Mouse (Mus musculus) intestine, embryonic 16.5 days (tissue): ENCODE measurements around the gene Optc. TPM values are rescaled to one million over a fixed set of nuclear protein-coding genes. Genes with fewer than 3 reads are reported as not detected.

Source experiments
- ATAC-seq: fragments of 200-750 bp; cut with Nextera tagmentation; 2 replicates; pipeline ENCODE4 v1.8.0; 2017; ENCODE audit warnings: moderate TSS enrichment, moderate library complexity
- H3K27ac ChIP-seq: fragments of 300-500 bp; sonication (generic); 2 replicates; pipeline ENCODE4 v1.5.1; 2014; ENCODE audit warnings: mild to moderate bottlenecking, low read length
- H3K27me3 ChIP-seq: fragments of 300-500 bp; sonication (generic); replicated peaks from 2 replicates; pipeline ENCODE4 v1.6.1; 2014; ENCODE audit warnings: low read length, control low read depth, mixed read lengths; ENCODE audit not compliant: control insufficient read depth, insufficient read depth
- H3K36me3 ChIP-seq: fragments of 300-500 bp; sonication (generic); 2 replicates; pipeline ENCODE4 v1.6.1; 2014; ENCODE audit warnings: low read length, control low read depth; ENCODE audit not compliant: control insufficient read depth, insufficient read depth
- H3K4me1 ChIP-seq: fragments of 300-500 bp; sonication (generic); 2 replicates; pipeline ENCODE4 v1.6.1; 2014; ENCODE audit warnings: low read length, control low read depth, mixed read lengths; ENCODE audit not compliant: control insufficient read depth, insufficient read depth
- H3K4me2 ChIP-seq: fragments of 300-500 bp; sonication (generic); 2 replicates; pipeline ENCODE4 v1.6.1; 2014; ENCODE audit warnings: low read depth, low read length, control low read depth
- H3K4me3 ChIP-seq: fragments of 300-500 bp; sonication (generic); 2 replicates; pipeline ENCODE4 v1.5.1; 2014; ENCODE audit warnings: mild to moderate bottlenecking, low read length
- H3K9ac ChIP-seq: fragments of 300-500 bp; sonication (generic); 2 replicates; pipeline ENCODE4 v1.6.1; 2014; ENCODE audit warnings: low read depth, low read length
- H3K9me3 ChIP-seq: fragments of 300-500 bp; sonication (generic); 2 replicates; pipeline ENCODE4 v1.6.1; 2016; ENCODE audit warnings: low read length, control low read depth; ENCODE audit not compliant: control insufficient read depth
- WGBS: fragments of 180-500 bp; shearing (Covaris S2); extraction: QIAGEN DNeasy Blood & Tissue Kit; methylation state at CpG from one replicate; pipeline ENCODE4 v1.1.7; 2014; 5-methylcytosine and 5-hydroxymethylcytosine counted together
- polyA plus RNA-seq: library from polyadenylated mRNA; unstranded; fragments of >200 nt; fragmentation: Nextera tagmentation; extraction: Ambion mirVana; gene quantifications from 2 replicates; pipeline ENCODE4 v1.2.1, GENCODE M21; 2015

The Optc gene
- polyA plus RNA-seq, 1 experiment from 2014 or later: 1.1 TPM

- no peak overlapping the region for H3K4me3 ChIP-seq
- WGBS: 71% methylated on average over 7 of the region's 7 CpGs
- H3K9ac ChIP-seq: no peak overlapping the region
- no peak overlapping the region for H3K27ac ChIP-seq
- peaks cover 7% of the 10 kb centered on the region for H3K4me1 ChIP-seq
- no peaks in the 10 kb centered on the region for H3K9me3 ChIP-seq
- ATAC-seq: peak; percentile 68; the same call in 1 of the 2 replicates
- H3K4me2 ChIP-seq: no peak overlapping the region
- H3K27me3 ChIP-seq: no peaks in the 10 kb centered on the region
- H3K36me3 ChIP-seq: no peaks in the 10 kb centered on the region
Measured at GRCm38 (mm10) chr1:133876936-133877335, 30.9 kb downstream of the Optc start.

DNA sequence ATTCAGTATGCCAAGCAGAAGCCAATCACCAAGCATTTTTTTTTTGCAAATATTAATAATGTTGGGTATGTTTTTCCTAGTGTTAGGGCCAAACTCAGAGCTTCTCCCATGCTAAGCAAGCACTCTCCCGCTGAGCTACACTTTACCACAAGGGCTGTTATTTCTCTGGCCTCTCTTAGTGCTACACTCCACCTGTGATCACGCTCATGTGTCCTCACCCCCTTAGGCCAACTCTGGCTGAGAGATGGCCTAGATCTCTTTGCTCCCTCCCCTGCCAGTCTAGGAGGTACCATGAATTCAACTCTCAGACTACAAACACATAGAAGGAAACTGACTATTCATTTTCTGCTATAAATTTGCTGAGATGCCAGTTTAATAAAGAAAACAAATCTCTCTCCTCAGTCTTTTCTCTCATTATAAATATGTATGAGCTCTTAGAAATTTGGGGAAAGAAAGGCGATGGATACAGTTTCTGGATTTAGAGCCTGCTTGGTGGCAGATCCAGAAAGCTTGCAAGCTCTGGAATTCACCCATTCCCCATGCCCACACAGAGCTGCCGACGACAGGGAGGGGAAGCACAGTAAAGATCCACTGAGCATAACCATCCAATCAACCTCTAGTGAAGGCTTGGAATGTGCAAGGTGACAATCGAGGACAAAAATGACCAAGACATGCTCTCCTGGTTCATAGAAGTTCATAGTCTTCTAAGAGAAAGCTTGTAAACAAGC lies 34.5 kb downstream of the Optc start:
- Histone ChIP-seq H3K27me3 (no peaks in the 10 kb centered on the region), H3K27ac (no peak overlapping the region), H3K9me3 (no peaks in the 10 kb centered on the region), H3K4me2 (no peak overlapping the region), H3K36me3 (no peaks in the 10 kb centered on the region), H3K4me3 (no peak overlapping the region), H3K4me1 (peaks cover 4% of the 10 kb centered on the region; the same call in 1 of the 2 replicates), H3K9ac (no peak overlapping the region)
- whole genome bisulfite sequencing: 82% methylated on average over 6 of the region's 6 CpGs
- ATAC-seq: no peak

- no peak overlapping the region for H3K27ac ChIP-seq
- no peak for ATAC-seq
- no peaks in the 10 kb centered on the region for H3K4me1 ChIP-seq
- H3K9me3 ChIP-seq: no peaks in the 10 kb centered on the region
- no peaks in the 10 kb centered on the region for H3K27me3 ChIP-seq
- H3K9ac ChIP-seq: no peak overlapping the region
- H3K4me3 ChIP-seq: no peak overlapping the region
- no peaks in the 10 kb centered on the region for H3K36me3 ChIP-seq
- H3K4me2 ChIP-seq: no peak overlapping the region
- 74% methylated on average over 10 of the region's 10 CpGs for WGBS
Measured at GRCm38 (mm10) chr1:133871241-133871640, 36.6 kb downstream of the Optc start.

GRCm38 (mm10) chr1:133869221-133869620 lies 38.6 kb downstream of the Optc start:
- Histone ChIP-seq H3K36me3 (no peaks in the 10 kb centered on the region), H3K9ac (no peak overlapping the region), H3K9me3 (no peaks in the 10 kb centered on the region), H3K27me3 (no peaks in the 10 kb centered on the region), H3K4me2 (no peak overlapping the region), H3K27ac (no peak overlapping the region), H3K4me1 (peaks cover under 1% of the 10 kb centered on the region; the same call in 1 of the 2 replicates), H3K4me3 (no peak overlapping the region)
- WGBS: 60% methylated on average over 2 of the region's 2 CpGs
- ATAC-seq: no peak

GRCm38 (mm10) chr1:133863257-133863997 lies 44.4 kb downstream of the Optc start:
- 17% methylated on average over 10 of the region's 10 CpGs for WGBS
- Histone ChIP-seq H3K36me3 (no peaks in the 10 kb centered on the region), H3K4me2 (no peak overlapping the region), H3K9me3 (no peaks in the 10 kb centered on the region), H3K4me1 (peaks cover 11% of the 10 kb centered on the region), H3K27me3 (no peaks in the 10 kb centered on the region), H3K4me3 (no peak overlapping the region), H3K27ac (peak overlapping the region; percentile 64), H3K9ac (no peak overlapping the region)
- peak; percentile 58 for ATAC-seq

DNA sequence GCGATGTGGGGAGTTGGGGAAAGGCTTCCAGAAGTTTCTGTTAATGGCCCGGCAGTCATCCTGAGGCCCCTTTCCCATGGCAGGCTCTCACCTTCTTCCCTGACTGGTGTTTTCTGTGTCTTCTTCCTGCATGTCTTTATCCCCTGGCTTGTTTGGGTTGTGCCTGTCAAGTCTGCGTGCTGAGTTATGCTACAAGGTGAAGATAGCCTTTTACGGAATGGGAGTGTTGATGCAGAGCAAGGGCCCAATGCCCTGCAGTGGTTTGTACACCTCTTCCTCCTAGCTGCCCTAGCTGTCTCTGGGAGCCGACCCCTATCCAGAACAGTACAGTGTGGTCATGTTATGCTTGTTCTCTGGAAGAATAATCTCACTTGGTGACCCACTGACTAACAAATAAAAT lies 46.8 kb downstream of the Optc start:
- no peak overlapping the region for H3K4me3 ChIP-seq
- H3K27me3 ChIP-seq: no peaks in the 10 kb centered on the region
- peaks cover 11% of the 10 kb centered on the region for H3K4me1 ChIP-seq
- no peak overlapping the region for H3K9ac ChIP-seq
- WGBS: 54% methylated on average over 5 of the region's 5 CpGs
- H3K9me3 ChIP-seq: no peaks in the 10 kb centered on the region
- H3K36me3 ChIP-seq: no peaks in the 10 kb centered on the region
- H3K27ac ChIP-seq: no peak overlapping the region
- H3K4me2 ChIP-seq: no peak overlapping the region
- no peak for ATAC-seq

GRCm38 (mm10) chr1:133859821-133860711 lies 47.7 kb downstream of the Optc start:
- H3K4me3 ChIP-seq: no peak overlapping the region
- H3K9ac ChIP-seq: no peak overlapping the region
- H3K4me2 ChIP-seq: no peak overlapping the region
- 71% methylated on average over 20 of the region's 20 CpGs for WGBS
- H3K36me3 ChIP-seq: no peaks in the 10 kb centered on the region
- peaks cover 18% of the 10 kb centered on the region for H3K4me1 ChIP-seq
- no peaks in the 10 kb centered on the region for H3K27me3 ChIP-seq
- no peak overlapping the region for H3K27ac ChIP-seq
- ATAC-seq: no peak
- H3K9me3 ChIP-seq: no peaks in the 10 kb centered on the region

- ATAC-seq: no peak
- peaks cover 23% of the 10 kb centered on the region for H3K4me1 ChIP-seq
- H3K9ac ChIP-seq: no peak overlapping the region
Measured at GRCm38 (mm10) chr1:133859257-133859656, 48.5 kb downstream of the Optc start.

GRCm38 (mm10) chr1:133857781-133858180 lies 50.0 kb downstream of the Optc start:
- ATAC-seq: no peak
- peaks cover 14% of the 10 kb centered on the region; the same call in 1 of the 2 replicates for H3K4me1 ChIP-seq
- no peak overlapping the region for H3K4me2 ChIP-seq
- 88% methylated on average over 5 of the region's 5 CpGs for WGBS
- no peak overlapping the region for H3K9ac ChIP-seq
- H3K4me3 ChIP-seq: no peak overlapping the region
- no peak overlapping the region for H3K27ac ChIP-seq
- no peaks in the 10 kb centered on the region for H3K9me3 ChIP-seq
- H3K27me3 ChIP-seq: no peaks in the 10 kb centered on the region
- no peaks in the 10 kb centered on the region for H3K36me3 ChIP-seq

More at GRCm38 (mm10) chr1:133859257-133859656, 48.5 kb downstream of the Optc start:
- Histone ChIP-seq H3K27me3 (no peaks in the 10 kb centered on the region), H3K4me3 (no peak overlapping the region), H3K27ac (no peak overlapping the region), H3K9me3 (no peaks in the 10 kb centered on the region), H3K36me3 (no peaks in the 10 kb centered on the region), H3K4me2 (no peak overlapping the region)
- WGBS: 81% methylated on average over 6 of the region's 6 CpGs
